Mouse (Mus musculus) heart, postnatal 36 days (tissue): ENCODE measurements around the gene Utp4. TPM values are rescaled to one million over a fixed set of nuclear protein-coding genes. Genes with fewer than 3 reads are reported as not detected.
"Not testable (repeated sequence)": the region's sequence is repeated elsewhere in the genome, so short reads cannot be mapped to it uniquely, and the experiment has no call there.

Experiments
- DNase-seq, 2 experiments: peaks; one replicate each; pipeline ENCODE4 v3.0.0; 2021 to 2022
- intact Hi-C: fragments of 180-260 bp; cut with DNase I; formaldehyde crosslinking; loops from one replicate; pipeline ENCODE4 v1.15.1; 2025
- total RNA-seq, 2 experiments: library from RNA; stranded (reverse); gene quantifications; 2 replicates each; pipeline ENCODE4 v1.2.3; 2021

Gene Utp4
- total RNA-seq, 2 experiments from 2014 or later: 20.2 to 22.2 TPM

- intact Hi-C loops: no loop called here
- DNase-seq: no peak
These were observed 507 bp upstream of the Utp4 start for GRCm38 (mm10) chr8:106892806-106893451.

- DNase-seq: no peak
- intact Hi-C loops: no loop called here
These were observed 6.0 kb downstream of the Utp4 start for GRCm38 (mm10) chr8:106899473-106899872.

- intact Hi-C loops: loop anchor here (1.0 kb wide), 1 partner anchor 96 kb away; no protein-coding TSS in a partner anchor
- peak; percentile 69 to 79 for DNase-seq
These were observed 12.5 kb downstream of the Utp4 start for GRCm38 (mm10) chr8:106905727-106906480.

- DNase-seq: no peak
These were observed 13.2 kb downstream of the Utp4 start for GRCm38 (mm10) chr8:106906635-106907034.

GRCm38 (mm10) chr8:106907450-106907849, 14.0 kb downstream of the Utp4 start:
- DNase-seq: no peak
- intact Hi-C loops: no loop called here

More at GRCm38 (mm10) chr8:106906635-106907034, 13.2 kb downstream of the Utp4 start:
- intact Hi-C loops: no loop called here

GRCm38 (mm10) chr8:106908291-106908690, 14.9 kb downstream of the Utp4 start:
- intact Hi-C loops: no loop called here
- no peak for DNase-seq

- no peak for DNase-seq
- intact Hi-C loops: no loop called here
These were observed 20.2 kb downstream of the Utp4 start for GRCm38 (mm10) chr8:106913631-106914030.

GRCm38 (mm10) chr8:106919721-106920394, 26.4 kb downstream of the Utp4 start:
- intact Hi-C loops: no loop called here
- no peak for DNase-seq

GRCm38 (mm10) chr8:106920395-106920741, 26.9 kb downstream of the Utp4 start:
- intact Hi-C loops: no loop called here
- no peak for DNase-seq

GRCm38 (mm10) chr8:106924057-106924456, 30.6 kb downstream of the Utp4 start:
- intact Hi-C loops: no loop called here
- DNase-seq: no peak

GRCm38 (mm10) chr8:106924904-106925349, 31.5 kb downstream of the Utp4 start:
- intact Hi-C loops: no loop called here
- no peak for DNase-seq

- intact Hi-C loops: no loop called here
- DNase-seq: no peak
These were observed 32.0 kb downstream of the Utp4 start for GRCm38 (mm10) chr8:106925446-106925845.

GRCm38 (mm10) chr8:106927247-106927646, 33.8 kb downstream of the Utp4 start:
- intact Hi-C loops: loop anchor here (1.0 kb wide), 1 partner anchor 75 kb away; no protein-coding TSS in a partner anchor
- no peak for DNase-seq

GRCm38 (mm10) chr8:106928182-106928581, 34.7 kb downstream of the Utp4 start:
- DNase-seq, intact Hi-C loops: not testable (repeated sequence)

GRCm38 (mm10) chr8:106929155-106929913, 35.9 kb downstream of the Utp4 start:
- peak; percentile 43 to 53 for DNase-seq
- intact Hi-C loops: no loop called here

- no peak for DNase-seq
These were observed 36.5 kb downstream of the Utp4 start for GRCm38 (mm10) chr8:106929921-106930320.

GRCm38 (mm10) chr8:106932376-106933065, 39.1 kb downstream of the Utp4 start:
- peak in 1 of 2 experiments; percentile 29 for DNase-seq
- intact Hi-C loops: no loop called here

More at GRCm38 (mm10) chr8:106929921-106930320, 36.5 kb downstream of the Utp4 start:
- intact Hi-C loops: no loop called here

- intact Hi-C loops: no loop called here
- no peak for DNase-seq
These were observed 40.2 kb downstream of the Utp4 start for GRCm38 (mm10) chr8:106933506-106934143.

- no peak for DNase-seq
- intact Hi-C loops: no loop called here
These were observed 41.0 kb downstream of the Utp4 start for GRCm38 (mm10) chr8:106934226-106934977.
